Mouse (Mus musculus): ENCODE measurements around the gene Zfp28.

Gene Zfp28

DNA sequence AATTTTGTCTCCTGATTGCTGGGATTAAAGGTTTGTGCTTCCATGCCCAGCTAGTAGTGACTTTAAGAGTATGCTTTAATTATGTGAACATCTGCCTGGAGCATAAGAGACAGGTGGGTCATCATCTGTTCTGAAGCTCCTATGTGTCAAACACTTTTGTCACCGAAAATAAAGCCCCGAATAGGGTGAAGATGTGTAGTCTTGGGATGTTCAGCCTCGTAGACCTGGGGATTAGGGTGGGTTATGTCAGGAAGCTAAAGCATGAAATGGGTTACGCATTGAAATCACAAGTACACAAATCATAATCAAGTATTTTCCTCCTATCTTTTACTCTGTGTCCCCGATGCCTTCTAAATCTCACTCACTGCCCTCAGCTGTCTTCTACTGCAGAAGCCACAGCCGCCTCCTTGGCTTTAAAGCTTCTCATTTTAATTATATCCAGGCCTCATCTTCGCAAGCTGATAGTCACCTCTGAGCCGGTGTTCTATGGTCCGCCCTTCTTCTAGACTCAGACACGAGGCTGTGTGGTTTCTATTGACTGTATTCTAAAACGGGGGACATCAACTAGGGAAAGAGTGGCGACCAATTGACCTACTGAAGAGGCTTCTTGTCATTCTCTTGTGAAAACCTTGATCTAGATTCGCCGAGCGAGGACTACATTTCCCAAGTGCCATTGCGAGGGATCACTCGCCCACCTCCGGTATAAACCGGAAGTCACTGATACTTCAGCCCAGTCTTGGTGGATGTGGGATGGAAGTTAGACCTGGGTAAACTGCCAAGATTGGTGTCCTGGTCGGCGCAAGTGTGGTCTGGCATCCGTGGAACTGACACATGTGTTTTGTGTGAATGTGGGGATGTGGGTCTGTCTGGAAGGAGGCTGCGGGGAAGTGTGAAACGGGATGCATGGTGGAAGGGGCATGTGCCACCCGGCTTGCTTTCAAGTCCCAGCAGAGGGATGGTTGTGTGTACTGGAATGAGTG is 15.2 kb downstream of the Zfp28 start, which contains the start of gene Smim17:
Gene Smim17, plus strand, starts transcription at position 720 of the 980 bp plus-strand sequence.
- DNase-seq (ENCODE audit: low read depth, low spot score), result no peak

DNA sequence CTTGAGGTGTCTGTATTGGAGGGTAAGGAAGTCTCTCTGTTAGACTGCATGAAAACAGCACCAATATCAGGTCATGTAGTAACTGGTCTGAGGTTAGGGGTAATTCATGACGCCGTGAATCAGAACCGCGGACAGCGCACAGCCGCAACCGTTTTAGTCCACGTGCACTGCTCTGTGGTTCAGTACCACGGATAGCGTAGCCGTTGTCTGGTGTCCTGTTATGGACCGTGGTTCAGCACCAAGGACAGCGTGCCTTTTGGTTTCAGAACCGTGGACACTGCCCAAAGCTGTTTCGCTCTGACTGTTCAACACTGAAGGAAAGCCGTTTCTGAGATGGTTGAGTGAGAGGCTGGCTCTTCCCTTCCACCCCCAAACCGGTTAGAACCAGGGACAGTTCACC is 26.9 kb downstream of the Zfp28 start, which contains the start of gene Gm20715:
Gene Gm20715, plus strand, starts transcription at position 235 of the 400 bp plus-strand sequence.
- peak; percentile 91 for DNase-seq (ENCODE audit: low read depth, low spot score)

DNA sequence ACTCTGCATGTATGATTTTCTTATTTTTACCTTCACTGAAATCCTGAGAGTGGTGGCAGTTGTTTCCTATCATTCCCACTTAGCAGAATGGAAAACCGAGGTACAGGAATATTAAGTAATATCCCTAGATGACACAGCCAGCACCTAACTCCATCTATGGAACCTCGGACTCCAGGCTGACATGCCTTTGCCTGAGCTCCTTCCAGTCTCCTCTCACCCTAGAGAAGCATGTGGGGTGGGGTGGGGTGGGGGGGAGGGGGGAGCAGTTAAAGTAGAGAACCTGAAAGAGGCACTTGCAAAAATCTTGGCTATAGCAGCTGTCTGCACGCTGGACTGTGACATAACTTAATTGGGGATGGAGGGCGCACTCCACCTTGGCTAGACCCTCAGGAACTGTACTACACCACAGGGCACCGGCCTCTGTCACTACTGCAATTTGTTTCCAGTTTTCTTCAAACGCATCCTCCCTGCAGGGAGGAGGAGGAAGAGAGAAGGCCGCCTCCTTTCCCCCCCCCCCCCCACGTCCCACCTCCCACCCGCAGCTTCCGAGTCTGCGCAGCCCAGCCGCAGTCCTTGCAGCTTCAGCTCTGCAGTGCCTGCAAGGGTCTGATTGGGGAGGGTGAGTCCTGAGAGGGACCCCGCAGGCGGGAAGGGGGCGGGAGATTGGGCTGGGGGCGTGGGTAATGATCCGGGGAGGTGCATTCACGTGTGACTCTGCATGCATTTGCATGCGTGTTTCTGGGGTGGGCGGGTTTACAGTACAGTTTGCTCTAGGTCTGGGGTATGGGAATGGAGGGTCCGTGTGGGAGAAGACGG is 31.7 kb downstream of the Zfp28 start:
- no peak for DNase-seq (ENCODE audit: low read depth, low spot score)

DNA sequence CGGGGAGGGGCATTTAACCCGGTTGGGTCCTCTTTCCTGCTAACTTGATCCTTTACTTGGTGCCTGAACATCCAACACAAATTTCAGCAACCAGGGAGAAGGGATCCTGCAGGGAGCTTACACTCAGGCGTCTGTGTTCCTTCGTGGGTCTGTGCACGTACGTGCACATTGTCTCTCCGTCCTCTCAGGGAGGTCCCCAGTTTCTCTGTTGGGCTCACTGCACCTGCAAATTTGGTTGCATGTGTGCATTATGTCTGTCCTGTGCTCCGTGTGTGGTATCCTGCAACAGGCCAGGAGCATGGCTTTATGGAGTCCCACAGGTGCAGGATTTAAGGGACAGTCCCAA is 32.3 kb downstream of the Zfp28 start:
- no peak for DNase-seq (ENCODE audit: low read depth, low spot score)

DNA sequence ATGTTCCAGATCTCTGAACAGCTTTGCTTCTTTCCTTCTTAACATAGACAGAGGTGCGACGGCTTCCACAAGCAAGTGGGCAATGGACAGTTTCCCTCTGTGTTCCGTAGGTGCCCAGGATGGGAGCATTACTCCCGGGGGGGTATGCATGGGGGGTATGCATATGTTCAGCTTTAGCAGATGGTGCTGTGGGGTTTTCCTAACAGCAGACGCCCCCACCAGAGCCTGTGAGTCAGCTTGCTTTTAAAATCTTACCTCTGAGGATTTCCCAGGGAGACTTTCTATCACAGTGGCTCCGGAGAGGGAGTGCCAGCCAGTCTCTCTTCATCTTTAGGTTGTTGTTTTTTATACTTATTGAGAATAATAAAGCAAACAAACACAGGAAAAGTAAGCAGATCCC is 36.8 kb downstream of the Zfp28 start:
- no peak for DNase-seq (ENCODE audit: low read depth, low spot score)

DNA sequence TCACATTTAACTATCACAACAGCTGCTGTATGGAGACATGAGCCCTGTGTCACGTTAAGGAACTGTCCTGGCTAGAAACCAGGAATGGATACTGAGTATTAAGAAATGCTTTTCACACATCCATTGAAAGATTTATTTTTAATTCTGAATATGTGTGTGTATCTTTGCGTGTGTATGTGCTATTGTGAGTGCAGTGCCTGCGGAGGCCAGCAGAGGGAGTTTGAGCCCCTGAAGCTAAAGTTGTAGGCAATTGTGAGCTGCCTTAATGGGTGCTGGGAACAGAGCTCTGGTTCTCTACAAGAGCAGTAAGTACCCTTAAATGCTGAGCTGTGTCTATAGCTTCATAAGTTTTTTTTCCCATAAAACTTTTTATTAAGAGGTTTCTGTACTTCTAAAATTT is 46.3 kb downstream of the Zfp28 start:
- DNase-seq (ENCODE audit: low read depth, low spot score), result no peak

DNA sequence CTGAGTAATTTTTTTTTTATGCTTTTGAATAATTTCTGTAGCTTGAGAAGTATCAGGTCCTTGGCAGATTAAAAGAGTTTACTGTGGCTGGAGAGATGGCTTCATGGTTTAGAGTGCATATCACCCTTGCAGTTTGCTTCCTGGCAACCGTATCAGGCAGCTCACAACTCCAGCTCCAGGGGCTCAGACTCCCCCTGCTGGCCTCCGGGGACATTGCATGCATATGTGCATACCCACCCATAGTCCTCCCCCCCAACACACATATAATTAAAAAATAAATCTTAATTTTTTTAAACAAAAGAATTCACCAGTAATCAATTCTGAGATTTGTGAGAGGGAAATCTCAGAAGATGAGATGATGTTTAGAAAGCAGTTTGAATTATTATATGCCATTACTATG is 47.2 kb downstream of the Zfp28 start:
- no peak for DNase-seq (ENCODE audit: low read depth, low spot score)

DNA sequence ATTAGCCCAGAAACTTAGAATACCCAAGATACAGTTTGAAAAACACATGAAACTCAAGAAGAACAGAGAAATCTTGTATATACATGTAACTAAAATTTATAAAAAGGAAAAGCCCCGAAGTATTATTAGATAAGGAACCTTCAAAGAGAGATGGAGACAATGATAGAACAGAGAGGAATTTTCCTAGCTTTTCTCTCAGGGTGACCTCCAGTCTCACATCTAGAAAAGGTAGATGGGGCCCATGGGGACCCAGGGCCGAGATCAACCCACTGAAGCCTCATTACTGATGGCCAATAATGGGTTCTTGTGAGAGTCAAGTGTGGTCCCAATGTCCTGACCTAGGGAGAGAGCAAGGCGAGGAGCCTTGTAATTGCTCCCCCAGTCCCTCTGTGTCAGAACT is 55.3 kb downstream of the Zfp28 start, which contains the start of gene Olfr1344:
Gene Olfr1344, plus strand, starts transcription at position 301 of the 400 bp plus-strand sequence.
- no peak for DNase-seq (ENCODE audit: low read depth, low spot score)

DNA sequence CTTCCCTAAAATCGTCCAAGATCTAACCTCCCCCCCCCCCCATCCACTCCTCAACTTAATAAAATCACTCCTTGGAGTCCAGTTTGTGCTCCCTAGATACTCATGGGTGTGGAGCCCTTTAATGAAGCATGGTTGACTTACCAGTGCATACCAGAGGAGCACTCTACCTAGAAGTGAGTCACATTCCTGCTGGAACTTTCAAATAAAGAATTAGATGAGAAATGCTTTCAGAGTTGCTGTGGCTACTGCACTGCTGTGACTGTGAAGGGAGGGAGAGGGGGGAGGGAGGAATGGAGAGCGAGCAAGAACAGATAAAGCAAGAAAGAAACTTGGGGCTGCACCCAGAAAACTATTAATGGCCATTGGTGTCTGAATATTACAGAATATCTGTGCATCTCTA is 58.1 kb downstream of the Zfp28 start:
- DNase-seq (ENCODE audit: low read depth, low spot score), result no peak

Measured in WW6 (cell line).